Mouse (Mus musculus) embryonic facial prominence, embryonic 11.5 days (tissue): ENCODE data around the gene Kif23. TPM values are rescaled to one million over a fixed set of nuclear protein-coding genes. Genes with fewer than 3 reads are reported as not detected.

ENCODE experiments used
- ATAC-seq: fragments of 200-750 bp; cut with Nextera tagmentation; replicated peaks from 2 replicates; pipeline ENCODE4 v1.8.0; 2017; ENCODE audit warnings: low read depth; ENCODE audit not compliant: insufficient number of reproducible peaks, low FRiP score, low TSS enrichment
- DNase-seq: peaks from one replicate; pipeline ENCODE4 v3.0.0-alpha.2; 2015; ENCODE audit warnings: low spot score
- H3K27ac ChIP-seq: fragments of 300-500 bp; sonication (generic); replicated peaks from 2 replicates; pipeline ENCODE4 v1.5.1; 2014; ENCODE audit warnings: mild to moderate bottlenecking, low read depth, low read length, control low read depth
- H3K27me3 ChIP-seq: fragments of 300-500 bp; sonication (generic); 2 replicates; pipeline ENCODE4 v1.6.1; 2014; ENCODE audit warnings: mild to moderate bottlenecking, low read length, moderate library complexity, mixed read lengths; ENCODE audit not compliant: control insufficient read depth, insufficient read depth
- H3K36me3 ChIP-seq: fragments of 300-500 bp; sonication (generic); replicated peaks from 2 replicates; pipeline ENCODE4 v1.6.1; 2014; ENCODE audit warnings: low read depth, mild to moderate bottlenecking, low read length, moderate library complexity, mixed read lengths; ENCODE audit not compliant: control insufficient read depth, insufficient read depth
- H3K4me1 ChIP-seq: fragments of 300-500 bp; sonication (generic); 2 replicates; pipeline ENCODE4 v1.6.1; 2014; ENCODE audit warnings: low read length, mixed read lengths; ENCODE audit not compliant: control insufficient read depth, insufficient read depth
- H3K4me2 ChIP-seq: fragments of 300-500 bp; sonication (generic); 2 replicates; pipeline ENCODE4 v1.6.1; 2014; ENCODE audit warnings: low read depth, mild to moderate bottlenecking, control low read depth, low read length, moderate library complexity
- H3K4me3 ChIP-seq: fragments of 300-500 bp; sonication (generic); 2 replicates; pipeline ENCODE4 v1.5.1; 2014; ENCODE audit warnings: low read depth, low read length, control low read depth
- H3K9ac ChIP-seq: fragments of 300-500 bp; sonication (generic); replicated peaks from 2 replicates; pipeline ENCODE4 v1.6.1; 2014; ENCODE audit warnings: mild to moderate bottlenecking, control low read depth, low read length
- H3K9me3 ChIP-seq: fragments of 300-500 bp; sonication (generic); replicated peaks from 2 replicates; pipeline ENCODE4 v1.6.1; 2016; ENCODE audit warnings: mild to moderate bottlenecking, low read length, inconsistent platforms, mixed read lengths; ENCODE audit not compliant: control insufficient read depth
- WGBS: fragments of 180-500 bp; shearing (Covaris S2); extraction: QIAGEN DNeasy Blood & Tissue Kit; methylation state at CpG from one replicate; pipeline ENCODE4 v1.1.7; 2014; 5-methylcytosine and 5-hydroxymethylcytosine counted together
- polyA plus RNA-seq: library from polyadenylated mRNA; unstranded; fragments of >200 nt; fragmentation: Nextera tagmentation; extraction: Ambion mirVana; gene quantifications from 2 replicates; pipeline ENCODE4 v1.2.1, GENCODE M21; 2014

Kif23 gene
- polyA plus RNA-seq, 1 experiment from 2014 or later: 127 TPM

DNA sequence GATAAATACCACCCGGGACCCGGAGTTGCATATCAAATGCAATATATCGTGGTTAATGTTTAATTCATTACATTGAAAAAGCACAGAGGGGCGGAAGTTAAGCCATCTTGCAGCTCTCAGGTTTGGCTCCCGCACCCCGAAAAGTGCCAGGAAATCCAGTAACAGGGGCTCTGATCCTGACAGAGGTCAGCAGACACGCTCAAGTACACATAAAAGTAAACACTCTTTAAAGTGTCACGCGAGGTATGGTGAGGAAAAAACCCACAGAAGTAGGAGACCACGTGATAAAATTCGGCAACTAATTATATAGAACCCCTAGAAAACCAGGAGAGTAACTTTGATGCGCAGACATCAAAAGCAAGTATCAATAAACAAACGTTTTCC, 31.7 kb downstream of the Kif23 start:
- Histone ChIP-seq H3K4me1 (no peaks in the 10 kb centered on the region), H3K9ac (peak overlapping the region; percentile 57), H3K27ac (peak overlapping the region; percentile 71), H3K4me2 (peak overlapping the region; percentile 67), H3K36me3 (peaks cover 3% of the 10 kb centered on the region), H3K4me3 (peak overlapping the region; percentile 90), H3K27me3 (no peaks in the 10 kb centered on the region), H3K9me3 (no peaks in the 10 kb centered on the region)
- ATAC-seq (no peak), DNase-seq (no peak)
- 5% methylated on average over 13 of the region's 13 CpGs for WGBS

DNA sequence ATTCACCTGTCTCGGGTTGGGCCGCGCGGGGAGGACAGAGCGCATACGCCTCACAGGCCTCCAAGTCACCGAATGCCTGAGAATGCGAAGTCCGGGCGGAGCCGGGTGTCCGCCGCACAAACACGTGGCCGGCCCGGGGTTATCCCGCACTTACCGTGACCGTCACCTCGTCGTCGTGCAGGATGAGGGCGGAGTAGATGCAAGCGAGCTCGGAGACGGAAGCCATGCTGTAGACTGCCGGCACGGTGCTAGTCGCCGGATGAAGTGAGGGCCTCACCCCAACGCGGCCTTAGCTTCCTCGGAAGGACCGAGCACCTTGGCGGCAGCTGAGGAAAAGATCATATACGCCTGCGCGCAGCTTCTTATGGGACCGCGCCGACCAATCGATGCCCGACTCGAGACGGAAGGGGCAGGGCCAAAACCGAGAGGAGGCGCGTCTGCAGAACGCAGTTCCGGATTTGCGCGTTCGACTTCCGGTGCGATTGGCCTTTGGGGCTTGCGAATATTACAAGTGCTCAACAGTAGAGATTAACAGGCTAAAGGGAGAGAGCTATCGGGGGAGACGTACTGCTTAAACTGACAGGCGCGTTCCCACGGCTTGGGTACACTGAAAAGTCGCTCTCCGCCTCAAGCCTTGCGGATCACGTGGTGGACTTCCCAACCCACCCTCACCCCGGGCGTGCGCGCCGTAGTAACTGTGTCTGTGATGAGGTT, 32.2 kb downstream of the Kif23 start, which contains the start of gene Rplp1:
Rplp1 (minus strand) TSS at position 340 of the 714 bp plus-strand sequence.
- peak within 1 kb of the TSS; percentile 70 for H3K4me2 ChIP-seq
- peak within 1 kb of the TSS; percentile 71 for H3K27ac ChIP-seq
- WGBS: under 1% methylated on average over 66 of the region's 70 CpGs
- ATAC-seq (peak; percentile 94), DNase-seq (peak; percentile 98)
- H3K27me3 ChIP-seq: no peaks in the 10 kb centered on the region
- H3K4me3 ChIP-seq: peak within 1 kb of the TSS; percentile 90
- peak within 1 kb of the TSS; percentile 95 for H3K9ac ChIP-seq
- no peaks in the 10 kb centered on the region for H3K4me1 ChIP-seq
- H3K36me3 ChIP-seq: peaks cover 3% of the 10 kb centered on the region
- no peaks in the 10 kb centered on the region for H3K9me3 ChIP-seq

DNA sequence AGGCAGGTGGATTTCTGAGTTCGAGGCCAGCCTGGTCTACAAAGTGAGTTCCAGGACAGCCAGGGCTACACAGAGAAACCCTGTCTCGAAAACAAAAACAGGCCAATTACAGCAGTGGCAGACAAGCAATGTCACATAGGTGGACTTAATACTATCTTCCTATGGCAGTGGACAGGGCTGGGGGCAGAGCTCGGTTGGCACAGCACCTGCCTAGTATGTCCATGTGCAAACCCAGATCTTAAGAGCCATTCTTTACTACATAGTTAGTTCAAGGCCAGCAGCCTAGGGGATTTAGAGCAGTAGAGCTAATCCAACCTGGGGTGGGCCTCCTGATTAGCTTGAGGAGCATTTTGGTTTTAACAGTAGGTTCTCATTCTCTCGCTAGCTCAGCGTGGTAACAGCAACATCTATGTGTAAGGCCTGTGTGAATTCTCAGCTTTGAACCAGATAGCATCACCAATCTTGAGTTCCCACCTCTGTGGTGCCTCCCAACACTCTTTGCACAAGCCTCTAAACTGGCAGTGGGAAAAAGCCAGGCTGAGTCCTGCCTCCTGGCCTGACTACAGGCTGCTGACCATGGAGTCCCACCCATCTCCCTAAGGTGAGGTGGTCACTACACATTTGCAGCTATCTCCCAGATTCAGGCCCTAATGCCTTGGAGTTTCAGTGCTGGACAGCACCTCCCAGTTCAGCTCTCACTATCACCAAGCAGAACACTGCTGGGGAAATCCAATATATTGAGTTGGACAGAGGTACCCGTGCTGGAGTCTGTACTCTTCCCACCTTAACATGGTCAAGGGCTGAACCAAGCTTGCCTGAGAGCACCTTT, 35.1 kb downstream of the Kif23 start:
- no peaks in the 10 kb centered on the region; the same call in 1 of the 2 replicates for H3K36me3 ChIP-seq
- DNase-seq: no peak
- H3K4me3 ChIP-seq: no peak overlapping the region
- no peak overlapping the region for H3K27ac ChIP-seq
- no peaks in the 10 kb centered on the region for H3K9me3 ChIP-seq
- no peaks in the 10 kb centered on the region for H3K27me3 ChIP-seq
- ATAC-seq: no peak
- H3K9ac ChIP-seq: no peak overlapping the region
- no peaks in the 10 kb centered on the region for H3K4me1 ChIP-seq
- WGBS: 46% methylated on average over 6 of the region's 6 CpGs
- H3K4me2 ChIP-seq: no peak overlapping the region

DNA sequence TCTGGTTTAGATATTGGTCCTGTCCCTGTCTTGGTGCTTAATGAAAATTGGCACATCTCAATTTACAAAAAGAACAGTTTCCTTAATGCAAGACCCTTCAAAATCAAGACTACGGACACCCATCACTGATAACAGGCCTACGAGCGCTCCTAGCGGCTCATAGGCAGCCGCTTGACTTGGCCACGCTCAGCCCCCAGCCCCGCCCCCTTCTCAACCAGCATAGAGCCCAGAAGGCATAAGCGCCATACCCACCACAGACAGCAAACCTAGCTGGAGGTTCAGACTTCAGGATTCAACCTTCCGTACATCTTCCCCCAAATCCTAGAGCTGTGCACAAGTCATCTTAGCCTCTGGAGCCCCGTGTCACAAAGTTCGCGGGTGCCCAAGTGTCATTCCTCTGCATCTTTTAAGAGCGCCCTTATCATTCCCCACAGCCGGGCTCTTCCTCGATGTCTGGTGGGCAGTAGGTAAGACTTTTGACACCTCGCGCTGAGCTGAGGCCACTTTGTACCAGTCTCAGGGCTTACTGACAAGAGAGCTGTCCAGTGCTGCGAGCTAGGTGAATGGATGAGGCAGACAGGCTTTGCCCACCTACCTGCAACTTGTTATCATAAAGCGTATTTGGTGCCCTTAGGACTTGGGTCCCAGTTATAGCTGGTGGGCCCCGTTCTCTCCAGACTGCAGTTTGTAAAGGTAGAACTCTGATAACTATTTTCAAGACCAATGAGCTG, 35.9 kb downstream of the Kif23 start:
- Histone ChIP-seq H3K9me3 (no peaks in the 10 kb centered on the region), H3K36me3 (no peaks in the 10 kb centered on the region), H3K27ac (no peak overlapping the region), H3K4me2 (no peak overlapping the region), H3K4me3 (no peak overlapping the region), H3K9ac (no peak overlapping the region), H3K4me1 (no peaks in the 10 kb centered on the region), H3K27me3 (no peaks in the 10 kb centered on the region)
- ATAC-seq (no peak), DNase-seq (peak; percentile 56)
- WGBS: 42% methylated on average over 20 of the region's 20 CpGs

- 93% methylated on average over 1 of the region's 1 CpGs for WGBS
- no peak for ATAC-seq
- Histone ChIP-seq H3K4me1 (no peaks in the 10 kb centered on the region; the same call in 1 of the 2 replicates), H3K27me3 (no peaks in the 10 kb centered on the region), H3K36me3 (no peaks in the 10 kb centered on the region), H3K9ac (no peak overlapping the region), H3K9me3 (no peaks in the 10 kb centered on the region), H3K4me2 (no peak overlapping the region), H3K4me3 (no peak overlapping the region), H3K27ac (no peak overlapping the region)
- DNase-seq: no peak
Measured at GRCm38 (mm10) chr9:61909633-61910032, 36.9 kb downstream of the Kif23 start.

- WGBS: 93% methylated on average over 11 of the region's 11 CpGs
- Histone ChIP-seq H3K27me3 (no peaks in the 10 kb centered on the region), H3K36me3 (no peaks in the 10 kb centered on the region), H3K4me1 (no peaks in the 10 kb centered on the region; the same call in 1 of the 2 replicates), H3K9me3 (no peaks in the 10 kb centered on the region), H3K4me2 (no peak overlapping the region), H3K4me3 (no peak overlapping the region), H3K27ac (no peak overlapping the region), H3K9ac (no peak overlapping the region)
- DNase-seq (no peak), ATAC-seq (no peak)
Measured at GRCm38 (mm10) chr9:61908832-61909407, 37.7 kb downstream of the Kif23 start.

DNA sequence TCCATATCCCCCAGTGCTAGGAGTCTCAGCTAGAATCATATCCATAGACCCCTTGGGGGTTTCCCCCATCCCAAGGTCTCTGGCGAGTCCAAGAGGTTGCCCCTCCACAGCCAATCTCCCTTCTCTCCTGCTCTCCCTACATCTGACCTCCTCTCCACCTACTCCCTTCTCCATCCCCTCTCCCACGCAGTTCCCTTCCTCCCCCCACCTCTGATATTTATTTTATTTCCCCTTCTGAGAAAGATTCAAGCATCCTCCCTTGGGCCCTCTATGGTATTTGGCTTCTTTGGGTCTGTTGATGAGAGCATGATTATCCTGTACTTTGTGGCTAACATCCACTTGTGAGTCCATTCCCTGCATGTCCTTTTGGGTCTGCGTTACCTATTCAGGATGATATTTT, 38.2 kb downstream of the Kif23 start:
- DNase-seq (no peak), ATAC-seq (no peak)
- Histone ChIP-seq H3K27ac (no peak overlapping the region), H3K4me2 (no peak overlapping the region), H3K9me3 (no peaks in the 10 kb centered on the region), H3K27me3 (no peaks in the 10 kb centered on the region), H3K9ac (no peak overlapping the region), H3K36me3 (no peaks in the 10 kb centered on the region), H3K4me3 (no peak overlapping the region), H3K4me1 (no peaks in the 10 kb centered on the region; the same call in 1 of the 2 replicates)
- 82% methylated on average over 3 of the region's 3 CpGs for WGBS
